Mouse (Mus musculus) neural tube, embryonic 12.5 days (tissue): ENCODE results near the gene Zfp821. TPM values are rescaled to one million over a fixed set of nuclear protein-coding genes. Genes with fewer than 3 reads are reported as not detected.

Source experiments
- ATAC-seq: fragments of 200-750 bp; cut with Nextera tagmentation; 2 replicates; pipeline ENCODE4 v1.8.0; 2017; ENCODE audit warnings: low read depth, mild to moderate bottlenecking, moderate TSS enrichment, moderate library complexity; ENCODE audit not compliant: low FRiP score
- H3K27ac ChIP-seq: fragments of 300-500 bp; sonication (generic); 2 replicates; pipeline ENCODE4 v1.5.1; 2016
- H3K27me3 ChIP-seq: fragments of 300-500 bp; sonication (generic); replicated peaks from 2 replicates; pipeline ENCODE4 v1.6.1; 2016; ENCODE audit warnings: mild to moderate bottlenecking
- H3K36me3 ChIP-seq: fragments of 300-500 bp; sonication (generic); 2 replicates; pipeline ENCODE4 v1.6.1; 2016; ENCODE audit warnings: mild to moderate bottlenecking
- H3K4me1 ChIP-seq: fragments of 300-500 bp; sonication (generic); 2 replicates; pipeline ENCODE4 v1.6.1; 2016
- H3K4me2 ChIP-seq: fragments of 300-500 bp; sonication (generic); replicated peaks from 2 replicates; pipeline ENCODE4 v1.6.1; 2016; ENCODE audit warnings: mild to moderate bottlenecking
- H3K4me3 ChIP-seq: fragments of 300-500 bp; sonication (generic); 2 replicates; pipeline ENCODE4 v1.5.1; 2016
- H3K9ac ChIP-seq: fragments of 300-500 bp; sonication (generic); 2 replicates; pipeline ENCODE4 v1.6.1; 2016; ENCODE audit warnings: mild to moderate bottlenecking
- H3K9me3 ChIP-seq: fragments of 300-500 bp; sonication (generic); 2 replicates; pipeline ENCODE4 v1.6.1; 2016; ENCODE audit warnings: mild to moderate bottlenecking
- WGBS: fragments of 180-500 bp; shearing (Covaris S2); methylation state at CpG from one replicate; pipeline ENCODE4 v1.1.7; 2016; 5-methylcytosine and 5-hydroxymethylcytosine counted together
- polyA plus RNA-seq: library from polyadenylated mRNA; unstranded; fragments of >200 nt; fragmentation: Nextera tagmentation; extraction: Ambion mirVana; gene quantifications from 2 replicates; pipeline ENCODE4 v1.2.1, GENCODE M21; 2016

Gene Zfp821
- polyA plus RNA-seq: 77.7 and 79.1 TPM in 2 replicates

DNA sequence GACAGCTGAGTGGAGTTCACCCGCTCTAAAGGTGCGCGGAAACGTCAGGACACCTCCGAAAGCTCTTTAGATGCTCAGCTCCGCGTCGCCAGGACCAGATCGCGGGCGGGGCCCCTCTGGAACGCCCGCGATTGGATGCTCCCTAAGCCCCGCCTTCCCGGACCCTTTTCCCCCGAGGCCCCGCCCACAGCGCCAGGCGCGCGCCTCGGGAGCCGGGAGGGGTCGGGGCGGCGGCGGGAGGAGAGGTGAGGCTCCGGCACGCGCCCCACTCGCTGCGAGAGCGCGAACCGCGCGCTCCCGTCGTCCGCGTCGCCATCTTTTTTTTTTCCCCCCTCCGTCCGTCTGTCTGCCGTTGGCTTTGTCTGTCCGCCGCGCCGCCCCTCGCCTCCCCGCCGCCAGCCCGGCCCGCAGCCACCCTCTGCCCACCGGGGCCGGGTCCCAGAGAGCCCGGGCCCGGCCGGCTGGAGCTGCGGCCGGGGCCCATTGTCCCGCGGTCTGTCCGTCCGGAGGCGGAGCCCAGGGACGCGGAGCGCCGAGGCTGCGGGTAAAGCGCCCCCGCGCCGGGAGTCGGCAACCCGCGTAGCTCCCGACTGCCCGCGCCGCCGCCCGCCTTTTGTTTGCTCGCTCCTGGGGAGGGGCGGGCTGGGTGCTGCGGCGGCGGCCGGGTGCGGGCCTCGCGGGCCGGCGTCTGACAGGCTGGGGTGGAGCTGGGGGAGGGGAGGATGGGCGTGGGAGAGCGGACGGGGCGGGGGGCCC is at the start of gene Zfp821:
Gene Zfp821 (plus strand): TSS at position 227 of the 756 bp plus-strand sequence.
- Histone ChIP-seq H3K36me3 (peaks cover 24% of the 10 kb centered on the region), H3K4me2 (peak within 1 kb of the TSS; percentile 85), H3K9ac (peak within 1 kb of the TSS; percentile 99), H3K4me3 (peak within 1 kb of the TSS; percentile 98), H3K27ac (peak within 1 kb of the TSS; percentile 92), H3K4me1 (peaks cover 22% of the 10 kb centered on the region), H3K9me3 (no peaks in the 10 kb centered on the region), H3K27me3 (peaks cover 6% of the 10 kb centered on the region)
- ATAC-seq: peak; percentile 86
- WGBS: under 1% methylated on average over 77 of the region's 100 CpGs

DNA sequence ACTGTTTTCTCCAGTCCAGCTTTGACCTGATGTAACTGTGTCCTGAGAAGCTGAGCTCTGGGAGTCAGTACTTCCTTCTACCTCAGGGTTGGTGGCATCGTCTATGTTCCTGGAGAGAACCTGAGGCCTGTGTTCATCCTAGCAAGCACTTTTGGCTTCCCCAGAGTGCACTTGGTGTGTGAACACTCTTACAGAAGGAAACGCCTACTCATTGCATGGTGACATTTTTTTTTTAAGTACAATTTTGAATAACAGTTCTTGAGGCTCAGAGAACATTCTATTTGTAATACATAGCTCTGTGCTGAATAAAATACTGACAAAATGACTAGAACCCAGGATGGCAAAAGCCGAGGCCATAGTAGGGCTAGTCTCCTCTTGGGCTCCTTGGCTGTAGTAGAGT is 48.5 kb upstream of the Zfp821 start:
- no peaks in the 10 kb centered on the region for H3K36me3 ChIP-seq
- WGBS: 90% methylated on average over 3 of the region's 3 CpGs
- H3K9me3 ChIP-seq: no peaks in the 10 kb centered on the region
- H3K9ac ChIP-seq: no peak overlapping the region
- no peak overlapping the region for H3K27ac ChIP-seq
- ATAC-seq: no peak
- no peaks in the 10 kb centered on the region for H3K27me3 ChIP-seq
- H3K4me2 ChIP-seq: no peak overlapping the region
- no peaks in the 10 kb centered on the region for H3K4me1 ChIP-seq
- H3K4me3 ChIP-seq: no peak overlapping the region

DNA sequence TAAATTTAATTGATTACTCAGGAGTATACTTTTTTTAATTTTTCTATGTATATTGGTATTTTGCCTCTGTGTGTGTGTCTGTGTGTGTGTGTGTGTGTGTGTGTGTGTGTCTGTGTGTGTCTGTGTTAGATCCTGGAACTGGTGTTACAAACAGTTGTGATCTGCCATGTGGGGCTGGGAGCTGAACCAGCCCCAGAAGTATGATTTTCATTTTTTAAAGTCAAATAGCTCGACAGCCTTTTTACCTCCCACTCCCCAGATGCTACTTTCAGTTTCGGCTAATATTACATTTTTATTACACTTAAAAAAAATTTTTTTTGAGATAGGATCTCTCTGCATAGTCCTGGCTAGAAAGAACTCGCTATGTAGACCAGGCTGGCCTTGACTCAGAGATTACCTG is 43.0 kb upstream of the Zfp821 start:
- 92% methylated on average over 3 of the region's 3 CpGs for WGBS
- H3K36me3 ChIP-seq: peaks cover 3% of the 10 kb centered on the region
- H3K4me3 ChIP-seq: no peak overlapping the region
- H3K9ac ChIP-seq: no peak overlapping the region
- no peaks in the 10 kb centered on the region for H3K9me3 ChIP-seq
- no peak for ATAC-seq
- H3K27ac ChIP-seq: no peak overlapping the region
- H3K4me1 ChIP-seq: no peaks in the 10 kb centered on the region
- no peak overlapping the region for H3K4me2 ChIP-seq
- no peaks in the 10 kb centered on the region for H3K27me3 ChIP-seq

DNA sequence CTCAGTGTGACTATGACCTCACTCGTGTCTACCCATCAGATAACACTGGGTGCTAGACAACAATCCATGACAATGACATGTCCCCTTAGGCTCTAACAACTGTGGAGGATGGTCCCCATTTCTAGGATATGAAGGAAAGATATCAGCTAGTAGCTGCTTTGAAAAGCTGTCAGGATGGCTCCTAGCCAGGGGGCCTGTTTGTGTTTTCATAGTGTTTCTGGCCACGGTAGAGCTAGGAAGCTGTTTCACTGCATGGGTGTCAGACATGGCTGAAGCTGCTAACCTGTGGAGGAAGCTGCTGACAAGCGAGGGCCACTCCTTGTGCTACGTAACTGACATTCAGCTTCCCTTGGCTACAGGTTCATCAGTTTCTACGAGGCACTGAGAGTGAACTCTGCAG is 38.7 kb upstream of the Zfp821 start:
- Histone ChIP-seq H3K4me1 (no peaks in the 10 kb centered on the region), H3K27me3 (no peaks in the 10 kb centered on the region), H3K9me3 (no peaks in the 10 kb centered on the region), H3K4me3 (no peak overlapping the region), H3K36me3 (peaks cover 35% of the 10 kb centered on the region), H3K4me2 (no peak overlapping the region), H3K9ac (no peak overlapping the region), H3K27ac (no peak overlapping the region)
- no peak for ATAC-seq
- 86% methylated on average over 5 of the region's 5 CpGs for WGBS

DNA sequence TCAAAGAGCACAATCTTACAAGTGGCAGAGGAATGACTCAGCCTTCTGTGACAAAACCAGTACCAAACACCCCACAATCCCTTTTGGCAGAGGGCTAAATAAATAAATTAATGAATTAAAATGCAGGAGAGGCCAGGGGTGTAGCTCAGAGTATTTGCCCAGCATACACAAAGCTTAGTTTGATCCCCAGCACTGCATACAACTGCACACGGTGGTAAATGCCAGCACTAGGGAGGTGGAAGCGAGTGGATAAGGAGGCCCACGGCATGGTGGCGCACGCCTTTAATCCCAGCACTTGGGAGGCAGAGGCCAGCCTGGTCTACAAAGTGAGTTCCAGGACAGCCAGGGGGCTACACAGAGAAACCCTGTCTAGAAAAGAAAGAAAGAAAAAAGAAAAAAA is 32.7 kb upstream of the Zfp821 start:
- ATAC-seq: no peak
- WGBS: 93% methylated on average over 5 of the region's 5 CpGs
- peaks cover 85% of the 10 kb centered on the region for H3K36me3 ChIP-seq

DNA sequence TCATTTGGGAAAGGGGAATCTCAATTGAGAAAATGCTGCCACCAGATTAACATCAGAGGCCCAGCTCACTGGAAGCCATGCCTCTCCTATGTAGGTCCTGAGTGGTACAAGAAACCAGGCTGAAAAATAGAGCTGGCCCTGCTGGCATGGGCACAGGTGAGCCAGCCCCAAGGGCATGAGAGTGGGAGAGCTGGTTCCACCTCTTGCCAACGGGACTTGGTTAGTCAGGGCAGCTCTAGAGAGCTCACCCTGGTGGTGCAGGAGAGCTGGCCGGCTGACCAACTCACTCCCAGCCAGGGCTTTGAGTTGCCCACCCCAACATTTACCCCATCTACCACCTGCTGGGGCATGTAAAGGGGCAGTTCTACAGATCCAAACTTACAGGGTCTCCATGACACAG is 31.8 kb upstream of the Zfp821 start:
- Histone ChIP-seq H3K27me3 (no peaks in the 10 kb centered on the region), H3K4me3 (no peak overlapping the region), H3K9me3 (no peaks in the 10 kb centered on the region), H3K27ac (no peak overlapping the region), H3K4me2 (no peak overlapping the region), H3K4me1 (no peaks in the 10 kb centered on the region), H3K9ac (no peak overlapping the region), H3K36me3 (peaks cover 87% of the 10 kb centered on the region)
- no peak for ATAC-seq
- 90% methylated on average over 2 of the region's 2 CpGs for WGBS

More for the DNA sequence above, 32.7 kb upstream of the Zfp821 start:
- H3K4me1 ChIP-seq: no peaks in the 10 kb centered on the region
- no peak overlapping the region for H3K9ac ChIP-seq
- no peak overlapping the region for H3K4me3 ChIP-seq
- H3K9me3 ChIP-seq: no peaks in the 10 kb centered on the region
- H3K27ac ChIP-seq: no peak overlapping the region
- no peak overlapping the region for H3K4me2 ChIP-seq
- no peaks in the 10 kb centered on the region for H3K27me3 ChIP-seq

DNA sequence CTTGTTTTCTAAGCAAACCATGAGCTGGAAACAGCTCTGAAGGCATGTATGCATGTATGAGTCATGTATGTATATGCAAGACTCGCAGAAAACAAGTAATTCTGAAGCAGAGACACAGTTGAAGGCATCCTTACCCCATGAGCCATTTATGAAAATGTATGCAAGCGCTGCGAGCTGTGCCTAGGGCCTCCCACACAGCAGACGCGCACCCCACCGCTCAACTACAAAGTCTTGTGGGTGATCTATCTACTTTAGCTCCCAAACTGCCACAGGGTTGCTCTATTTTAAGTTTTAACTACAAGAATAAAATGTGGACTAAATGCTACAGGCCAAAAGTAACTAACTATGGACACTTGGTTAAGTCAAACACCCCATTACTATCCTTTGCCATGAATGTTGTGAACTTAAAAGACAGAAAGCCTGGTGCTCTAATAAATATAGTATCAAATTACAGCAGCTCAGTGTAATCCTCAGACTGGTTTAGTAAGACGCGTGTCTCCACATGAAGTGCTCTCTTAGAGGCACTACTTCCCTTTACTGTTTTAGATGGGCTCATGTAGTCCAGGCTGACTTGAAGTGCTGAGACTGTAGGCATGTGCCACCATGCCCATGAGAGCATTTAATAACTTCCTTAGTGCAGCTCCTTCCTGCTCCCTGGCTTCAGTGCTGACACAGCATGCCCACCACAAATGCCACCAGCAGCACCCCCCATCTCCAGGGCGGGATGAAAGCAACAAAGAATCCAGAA is 29.3 kb upstream of the Zfp821 start:
- H3K4me3 ChIP-seq: no peak overlapping the region
- no peak for ATAC-seq
- no peaks in the 10 kb centered on the region for H3K4me1 ChIP-seq
- no peaks in the 10 kb centered on the region for H3K27me3 ChIP-seq
- H3K36me3 ChIP-seq: peaks cover 92% of the 10 kb centered on the region
- H3K4me2 ChIP-seq: no peak overlapping the region
- WGBS: 93% methylated on average over 9 of the region's 9 CpGs
- H3K27ac ChIP-seq: no peak overlapping the region
- no peaks in the 10 kb centered on the region for H3K9me3 ChIP-seq
- H3K9ac ChIP-seq: no peak overlapping the region

DNA sequence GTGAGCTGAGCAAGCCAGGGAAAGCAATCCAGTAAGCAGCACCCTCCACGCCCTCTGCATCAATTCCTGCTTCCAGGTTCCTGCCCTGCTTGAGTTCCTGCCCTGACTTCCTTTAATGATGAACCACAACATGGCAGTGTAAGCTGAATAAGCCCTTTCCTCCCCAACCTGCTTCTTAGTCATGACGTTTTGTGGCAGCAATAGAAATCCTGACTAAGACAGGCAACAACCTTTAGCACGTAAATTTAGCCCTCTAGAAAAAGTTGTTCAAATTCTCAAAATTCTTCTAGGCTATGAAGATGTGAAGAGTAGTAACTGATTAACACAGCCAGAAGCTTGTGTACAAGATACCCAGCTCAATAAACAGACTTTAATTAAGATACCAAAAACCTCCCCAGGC is 23.8 kb upstream of the Zfp821 start:
- no peak overlapping the region for H3K9ac ChIP-seq
- H3K9me3 ChIP-seq: no peaks in the 10 kb centered on the region
- no peaks in the 10 kb centered on the region for H3K4me1 ChIP-seq
- no peak overlapping the region for H3K4me3 ChIP-seq
- H3K27ac ChIP-seq: no peak overlapping the region
- no peak for ATAC-seq
- H3K4me2 ChIP-seq: no peak overlapping the region
- H3K36me3 ChIP-seq: peaks cover 64% of the 10 kb centered on the region
- 89% methylated on average over 3 of the region's 3 CpGs for WGBS
- H3K27me3 ChIP-seq: no peaks in the 10 kb centered on the region

DNA sequence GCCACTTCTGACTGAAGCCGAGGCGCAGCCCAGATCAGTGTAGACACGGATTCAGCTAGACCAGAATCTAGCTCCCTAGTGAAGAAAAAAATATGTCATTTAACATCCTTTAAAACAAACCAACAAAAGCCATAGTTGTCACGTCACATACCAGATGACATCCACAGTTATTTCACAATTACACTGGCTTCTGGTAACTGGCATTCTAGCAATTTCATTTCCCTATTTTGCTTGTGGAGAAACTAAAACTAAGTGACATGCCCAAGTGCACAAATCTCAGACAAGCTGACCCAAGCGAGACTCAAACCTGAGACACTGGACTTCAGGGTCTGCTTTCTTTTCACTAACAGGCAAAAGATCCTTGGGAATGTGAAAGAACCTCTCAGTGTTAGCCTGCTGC is 23.2 kb upstream of the Zfp821 start:
- Histone ChIP-seq H3K4me2 (no peak overlapping the region), H3K9me3 (no peaks in the 10 kb centered on the region), H3K4me1 (no peaks in the 10 kb centered on the region), H3K9ac (no peak overlapping the region), H3K27ac (no peak overlapping the region), H3K4me3 (no peak overlapping the region), H3K27me3 (no peaks in the 10 kb centered on the region), H3K36me3 (peaks cover 60% of the 10 kb centered on the region)
- no peak for ATAC-seq
- WGBS: 94% methylated on average over 5 of the region's 5 CpGs

DNA sequence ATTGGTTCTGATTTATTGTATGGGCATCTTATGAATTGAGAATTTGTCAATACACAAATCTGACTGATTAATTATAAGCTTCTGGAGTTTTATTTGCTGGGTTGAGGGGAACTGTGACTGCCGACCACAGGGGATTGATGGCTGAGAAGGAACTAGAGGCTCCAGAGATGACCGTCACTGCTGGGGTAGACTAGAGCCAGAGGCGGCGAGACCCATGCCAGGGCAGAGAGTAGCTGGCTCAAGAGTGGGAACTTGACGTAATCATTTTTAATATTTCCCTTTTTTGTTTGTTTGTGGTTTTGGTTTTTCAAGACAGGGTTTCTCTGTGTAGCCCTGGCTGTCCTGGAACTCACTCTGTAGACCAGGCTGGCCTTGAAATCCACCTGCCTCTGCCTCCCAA is 18.1 kb upstream of the Zfp821 start:
- 94% methylated on average over 5 of the region's 5 CpGs for WGBS
- no peak for ATAC-seq

DNA sequence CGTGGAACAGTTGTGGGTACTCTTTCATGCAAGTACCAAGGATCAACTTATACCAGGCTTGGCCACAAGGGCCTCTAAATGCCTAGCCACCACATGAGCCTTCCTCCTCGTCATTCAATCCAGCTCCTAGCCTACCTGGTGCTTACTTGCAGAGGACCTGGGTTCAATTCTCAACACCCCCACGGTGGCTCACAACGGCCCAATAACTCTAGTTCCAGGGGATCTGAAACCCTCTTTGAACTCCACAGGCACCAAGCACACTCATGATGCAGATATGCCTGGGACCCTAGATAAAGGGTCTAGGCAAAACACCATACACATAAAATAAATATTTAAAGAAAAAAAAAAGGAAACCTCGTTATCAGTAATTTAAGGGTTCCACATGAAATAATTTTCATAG is 13.6 kb upstream of the Zfp821 start:
- 67% methylated on average over 5 of the region's 5 CpGs for WGBS
- no peak for ATAC-seq
- Histone ChIP-seq H3K9me3 (no peaks in the 10 kb centered on the region), H3K4me1 (peaks cover 20% of the 10 kb centered on the region), H3K4me2 (peak overlapping the region; percentile 84), H3K27ac (no peak overlapping the region), H3K36me3 (no peaks in the 10 kb centered on the region), H3K4me3 (peak overlapping the region; percentile 100), H3K27me3 (no peaks in the 10 kb centered on the region), H3K9ac (peak overlapping the region; percentile 99)

More for the DNA sequence above, 18.1 kb upstream of the Zfp821 start:
- Histone ChIP-seq H3K27ac (no peak overlapping the region), H3K9me3 (no peaks in the 10 kb centered on the region), H3K4me3 (no peak overlapping the region), H3K4me2 (no peak overlapping the region), H3K4me1 (peaks cover 16% of the 10 kb centered on the region), H3K27me3 (no peaks in the 10 kb centered on the region), H3K36me3 (peaks cover 12% of the 10 kb centered on the region), H3K9ac (no peak overlapping the region)

DNA sequence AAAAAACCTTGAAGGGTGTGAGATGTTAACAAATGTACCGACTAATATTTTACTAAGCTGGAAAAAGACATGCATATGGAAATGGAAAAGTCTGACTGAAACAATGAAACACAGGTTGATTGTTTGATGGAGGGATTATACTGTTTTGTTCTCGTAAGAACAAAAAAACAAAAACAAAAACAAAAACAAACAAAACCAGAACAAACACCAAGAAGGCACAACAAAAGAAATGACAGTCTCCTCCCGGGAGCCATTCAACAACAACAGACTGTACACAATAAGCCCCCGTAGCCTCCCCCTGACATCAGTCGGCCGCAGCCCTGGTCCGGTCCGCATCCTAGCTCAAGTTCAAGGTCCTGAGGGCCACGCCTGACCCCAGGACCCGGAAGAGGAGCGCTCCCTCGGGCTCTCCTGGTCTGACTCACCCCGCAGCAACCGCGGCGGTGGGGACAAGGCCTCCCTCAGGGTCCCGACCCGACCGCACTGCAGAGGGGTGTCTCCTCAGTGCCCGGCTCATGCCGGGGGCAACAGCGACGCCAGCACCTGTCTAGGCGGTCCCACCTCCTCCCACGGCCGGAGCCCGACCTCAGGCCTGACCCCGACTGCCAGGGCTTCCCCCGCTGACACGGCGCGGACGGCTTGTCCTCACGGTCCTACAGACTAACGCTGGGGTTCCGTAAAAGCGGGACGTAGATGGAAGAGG is 12.8 kb upstream of the Zfp821 start:
- WGBS: 1% methylated on average over 38 of the region's 38 CpGs
- peak overlapping the region; percentile 100 for H3K4me3 ChIP-seq
- peak; percentile 70 for ATAC-seq

More for the DNA sequence above, 12.8 kb upstream of the Zfp821 start:
- Histone ChIP-seq H3K27me3 (no peaks in the 10 kb centered on the region), H3K9me3 (no peaks in the 10 kb centered on the region), H3K9ac (peak overlapping the region; percentile 99), H3K27ac (no peak overlapping the region), H3K4me2 (peak overlapping the region; percentile 84), H3K36me3 (no peaks in the 10 kb centered on the region), H3K4me1 (peaks cover 20% of the 10 kb centered on the region)
